In the genomic region with DNA sequence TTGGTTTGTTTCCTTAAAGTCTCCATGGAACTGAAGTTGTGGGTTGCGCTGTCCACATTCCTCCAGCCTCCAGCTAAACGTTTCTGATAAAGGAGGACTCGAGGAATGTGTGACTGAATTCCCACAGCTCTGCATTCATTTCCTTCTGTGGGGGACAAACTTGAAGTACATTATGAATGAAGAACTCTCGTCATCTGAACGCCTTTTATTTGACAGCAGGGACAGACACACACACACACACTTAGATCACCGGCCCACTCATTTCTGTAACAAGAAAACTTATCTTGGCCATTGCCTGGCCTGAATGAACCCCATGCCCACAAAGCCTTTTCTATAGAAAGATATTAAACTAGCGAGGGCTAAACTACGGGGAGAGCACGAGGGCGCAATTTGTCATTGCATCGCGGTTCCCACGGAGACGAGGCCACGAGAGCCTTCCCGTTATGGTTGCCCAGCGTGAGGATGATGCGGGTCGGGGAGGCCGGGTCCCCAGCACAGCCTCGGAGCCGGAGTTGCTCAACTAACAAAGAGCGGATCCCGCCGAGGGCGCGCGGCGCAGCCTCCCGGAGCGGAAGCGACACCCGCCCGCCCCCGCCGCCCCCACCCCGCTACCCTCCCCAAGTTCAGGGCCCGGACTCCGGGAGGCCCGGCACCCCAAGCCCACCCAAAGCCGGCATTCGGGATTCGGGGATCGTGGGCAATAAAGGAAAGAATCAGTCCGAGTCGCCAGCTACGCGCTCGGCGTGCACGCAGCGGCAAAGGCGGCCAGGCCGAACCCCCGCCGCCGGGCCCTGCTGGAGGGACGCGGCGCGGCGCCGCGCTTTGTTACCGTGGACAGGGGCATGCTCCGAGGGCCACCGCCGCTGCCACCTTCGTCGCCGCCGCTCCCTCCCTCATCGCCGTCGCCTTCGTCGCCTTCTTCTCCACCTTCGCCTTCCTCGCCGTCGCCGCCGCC, we compare ENCODE assay signal across 8 mouse cellular contexts. TPM values are rescaled to one million over a fixed set of nuclear protein-coding genes. Genes with fewer than 3 reads are reported as not detected.
DNase-seq lines count a peak whose midpoint lies in the region; ATAC-seq lines count a peak whose summit lies in the region.

No protein-coding gene starts in this region.

- H3K36me3 ChIP-seq in forebrain, embryonic 11.5 days (ENCODE audit: control insufficient read depth, insufficient read depth, low read length): no peaks in the 10 kb centered on the region

- H3K27ac ChIP-seq in brown adipose tissue, adult 24 weeks (replicated peaks; ENCODE audit: low read depth, low read length): peak overlapping the region; percentile 94
- peak overlapping the region; percentile 99 for H3K27ac ChIP-seq in forebrain, embryonic 11.5 days (ENCODE audit: low read depth, low read length)

- peak overlapping the region; percentile 99 for H3K9ac ChIP-seq in forebrain, embryonic 11.5 days (ENCODE audit: low read length)

- peaks cover 10% of the 10 kb centered on the region; the same call in 1 of the 2 replicates for H3K4me1 ChIP-seq in brown adipose tissue, adult 24 weeks (ENCODE audit: control insufficient read depth, insufficient read depth, insufficient read length, low read length)
- no peaks in the 10 kb centered on the region; the same call in 1 of the 2 replicates for H3K4me1 ChIP-seq in forebrain, embryonic 11.5 days (replicated peaks; ENCODE audit: control insufficient read depth, insufficient read depth, low read length)

- H3K27me3 ChIP-seq in forebrain, embryonic 11.5 days (ENCODE audit: control insufficient read depth, insufficient read depth, low read length): no peaks in the 10 kb centered on the region

- intact Hi-C loops in heart, postnatal 36 days (cut with DNase I): loop anchor here (2.0 kb wide), 1 partner anchor 66 kb away; a partner anchor contains a TSS
- intact Hi-C loops in left cerebral cortex, postnatal 25 days (cut with DNase I): loop anchor here (1.0 kb wide), 2 partner anchors 13 to 87 kb away; no protein-coding TSS in a partner anchor

- under 1% methylated on average over 78 of the region's 83 CpGs for WGBS in forebrain, embryonic 11.5 days

- peak; percentile 69 for DNase-seq in Muller cell, postnatal 12 days (ENCODE audit: inconsistent ontology term)
- peak; percentile 82 for DNase-seq in forebrain, embryonic 11.5 days (ENCODE audit: low spot score)
- DNase-seq in heart, postnatal 36 days: peak; percentile 57 to 61
- DNase-seq in left cerebral cortex, postnatal 25 days (ENCODE audit: low spot score in 2 of 2): peak; percentile 45 to 54
- DNase-seq in right cerebral cortex, postnatal 36 days (ENCODE audit: low spot score in 2 of 2): peak; percentile 20 to 28

- peak overlapping the region; percentile 65 for H3K4me2 ChIP-seq in forebrain, embryonic 11.5 days (ENCODE audit: low read depth, low read length, severe bottlenecking)

- peak overlapping the region; percentile 89 for H3K4me3 ChIP-seq in brown adipose tissue, adult 24 weeks (ENCODE audit: insufficient read depth, low read depth, low read length)
- peak overlapping the region; percentile 99 for H3K4me3 ChIP-seq in forebrain, embryonic 11.5 days (ENCODE audit: low read depth, low read length)

- peak; percentile 25 for ATAC-seq in forebrain, embryonic 11.5 days (replicated peaks; ENCODE audit: low FRiP score)
- peak; percentile 27 for ATAC-seq in megakaryocyte progenitor cell, adult 5-6 weeks (replicated peaks; ENCODE audit: poor library complexity)
- ATAC-seq in erythroid progenitor cell, adult 5-6 weeks (replicated peaks; ENCODE audit: low FRiP score, poor library complexity, severe bottlenecking): no peak; the same call in 1 of the 2 replicates

- H3K9me3 ChIP-seq in forebrain, embryonic 11.5 days (ENCODE audit: control insufficient read depth, low read length): no peaks in the 10 kb centered on the region

RNA-seq across cellular contexts. Expression of a gene that starts 1.0 kb away (rescaled TPM):
- 15.9 and 22.5 TPM in 2 replicates for polyA plus RNA-seq in brown adipose tissue, adult 24 weeks (2012; ENCODE audit: insufficient read depth, insufficient read length, missing spikeins)
- 127 TPM in 2 replicates for polyA plus RNA-seq in forebrain, embryonic 11.5 days (2014; fragmentation: Nextera tagmentation; extraction: Ambion mirVana)
- total RNA-seq in heart, postnatal 36 days (2021): 10 to 100 TPM; 21.0 to 24.5 TPM
- total RNA-seq in left cerebral cortex, postnatal 25 days (2021): 10 to 100 TPM; 55.4 to 63.6 TPM
- 106 and 109 TPM in 2 replicates for total RNA-seq in megakaryocyte progenitor cell, adult 5-6 weeks (2015)
- 55.6 and 61.3 TPM in 2 replicates for total RNA-seq in megakaryocyte progenitor cell, adult 5-6 weeks (2017)
- 53.0 and 60.4 TPM in 2 replicates for total RNA-seq in erythroid progenitor cell, adult 5-6 weeks (2015; ENCODE audit: low replicate concordance)
- 37.4 and 64.8 TPM in 2 replicates for total RNA-seq in erythroid progenitor cell, adult 5-6 weeks (2017; ENCODE audit: low replicate concordance)

Comparison
In these comparisons a context has a peak if more than half of its experiments do, and no peak if none do; other contexts are left out.
1. DNase-seq: peak in every context shown above with its lines; median percentile 82 in forebrain, embryonic 11.5 days; 69 in Muller cell, postnatal 12 days; 59 in heart, postnatal 36 days; 50 in left cerebral cortex, postnatal 25 days; 24 in right cerebral cortex, postnatal 36 days.